Mouse (Mus musculus) gastrocnemius, adult 2 months (tissue): ENCODE measurements around the gene Hoxc5. TPM values are rescaled to one million over a fixed set of nuclear protein-coding genes. Genes with fewer than 3 reads are reported as not detected.

Experiments used
- DNase-seq: peaks from one replicate; pipeline ENCODE4 v3.0.0; 2022
- H3K27ac ChIP-seq: fragments of 200-600 bp; 2 replicates; pipeline ENCODE4 v1.8.1; 2022; ENCODE audit warnings: mild to moderate bottlenecking
- H3K4me3 ChIP-seq: fragments of 200-600 bp; 2 replicates; pipeline ENCODE4 v1.8.1; 2022; ENCODE audit warnings: mild to moderate bottlenecking, moderate library complexity
- CTCF ChIP-seq: fragments of 200-600 bp; IDR thresholded peaks from 2 replicates; pipeline ENCODE4 v1.8.1; 2022; ENCODE audit warnings: antibody characterized with exemption, mild to moderate bottlenecking, moderate library complexity
- intact Hi-C: fragments of 180-260 bp; cut with DNase I; formaldehyde crosslinking; loops from one replicate; pipeline ENCODE4 v1.15.1; 2025
- microRNA-seq: library from miRNA; unstranded; fragments of <30 nt; microRNA quantifications from one replicate; pipeline ENCODE4 v1.2.0, GENCODE M21; 2021
- total RNA-seq, 2 experiments: library from RNA; stranded (reverse); gene quantifications; 2 replicates each; pipeline ENCODE4 v1.2.3; 2021

Gene Hoxc5
- total RNA-seq, 2 experiments from 2014 or later, result 2.7 to 2.9 TPM

GRCm38 (mm10) chr15:103056396-103056795 lies 89.2 kb downstream of the Hoxc5 start:
- no peak for DNase-seq
- TF ChIP-seq CTCF, result no peak
- H3K27ac ChIP-seq, result no peak overlapping the region
- H3K4me3 ChIP-seq, result no peak overlapping the region
- intact Hi-C loops, result no loop called here

- Histone ChIP-seq H3K27ac (peak overlapping the region; percentile 68; the same call in 1 of the 2 replicates), H3K4me3 (peak overlapping the region; percentile 53; the same call in 1 of the 2 replicates)
- no peak for DNase-seq
- TF ChIP-seq CTCF, result no peak
- intact Hi-C loops, result no loop called here
These were observed 91.5 kb downstream of the Hoxc5 start for GRCm38 (mm10) chr15:103058715-103059114.

GRCm38 (mm10) chr15:103059393-103059992 lies 92.2 kb downstream of the Hoxc5 start:
- peak overlapping the region; percentile 68 for H3K27ac ChIP-seq
- intact Hi-C loops, result no loop called here
- no peak for TF ChIP-seq CTCF
- DNase-seq, result no peak
- H3K4me3 ChIP-seq, result peak overlapping the region; percentile 53

GRCm38 (mm10) chr15:103060021-103060340 lies 92.7 kb downstream of the Hoxc5 start:
- Histone ChIP-seq H3K4me3 (peak overlapping the region; percentile 65; the same call in 1 of the 2 replicates), H3K27ac (peak overlapping the region; percentile 76)
- TF ChIP-seq CTCF, result no peak
- intact Hi-C loops, result no loop called here
- no peak for DNase-seq

GRCm38 (mm10) chr15:103060341-103061130 lies 93.3 kb downstream of the Hoxc5 start:
- H3K4me3 ChIP-seq, result peak overlapping the region; percentile 65

GRCm38 (mm10) chr15:103061131-103061825 lies 94.0 kb downstream of the Hoxc5 start:
- TF ChIP-seq CTCF, result no peak
- Histone ChIP-seq H3K27ac (peak overlapping the region; percentile 76), H3K4me3 (peak overlapping the region; percentile 65)
- intact Hi-C loops, result no loop called here
- DNase-seq, result peak; percentile 72

More at GRCm38 (mm10) chr15:103060341-103061130, 93.3 kb downstream of the Hoxc5 start:
- peak overlapping the region; percentile 76 for H3K27ac ChIP-seq
- peak; percentile 78 for DNase-seq
- no peak for TF ChIP-seq CTCF
- intact Hi-C loops, result no loop called here

- no peak for TF ChIP-seq CTCF
- Histone ChIP-seq H3K4me3 (peak overlapping the region; percentile 65), H3K27ac (no peak overlapping the region; the same call in 1 of the 2 replicates)
- DNase-seq, result no peak
- intact Hi-C loops, result no loop called here
These were observed 94.7 kb downstream of the Hoxc5 start for GRCm38 (mm10) chr15:103061988-103062387.

GRCm38 (mm10) chr15:103065642-103066041 lies 98.4 kb downstream of the Hoxc5 start:
- Histone ChIP-seq H3K27ac (no peak overlapping the region), H3K4me3 (no peak overlapping the region)
- intact Hi-C loops, result no loop called here
- no peak for TF ChIP-seq CTCF
- no peak for DNase-seq

Small RNA genes within 50 kb of the gene (microRNA-seq; reads per million reads assigned to microRNA genes)
- 2,782 reads per million, percentile 85 among the genes with 10 or more reads in this experiment for gene Mir196a-2
- 288 reads per million, percentile 60 among the genes with 10 or more reads in this experiment for gene Mir615

Other genes with a start within 250 kb of the Hoxc5 start
- gene Calcoco1, start 245.3 kb upstream of the Hoxc5 start, total RNA-seq, result 10 to 100 TPM; 67.7 to 70.2 TPM
- not detected for gene Hoxc13, start 46.3 kb upstream of the Hoxc5 start, total RNA-seq
- not detected for gene Hoxc12, start 30.7 kb upstream of the Hoxc5 start, total RNA-seq
- gene Hoxc11, start 13.0 kb upstream of the Hoxc5 start, total RNA-seq, result 10 to 100 TPM in 1 of 2 experiments, 1 to 10 TPM in 1; 6.9 to 11.7 TPM
- gene Hoxc10, start 647 bp upstream of the Hoxc5 start, total RNA-seq, result 10 to 100 TPM; 72.4 to 84.8 TPM
- gene Hoxc9, start 9.0 kb downstream of the Hoxc5 start, total RNA-seq, result 1 to 10 TPM; 6.7 to 8.3 TPM
- gene Hoxc8, start 23.2 kb downstream of the Hoxc5 start, total RNA-seq, result 1 to 10 TPM; 1.0 to 2.8 TPM
- gene Hoxc6, start 30.8 kb downstream of the Hoxc5 start, total RNA-seq, result 1 to 10 TPM; 8.1 to 8.6 TPM
- gene Hoxc4, start 51.5 kb downstream of the Hoxc5 start, total RNA-seq, result 1 to 10 TPM; 4.3 to 4.6 TPM
- gene Smug1, start 199.6 kb downstream of the Hoxc5 start, total RNA-seq, result 10 to 100 TPM; 10.8 to 12.7 TPM